Mouse (Mus musculus): ENCODE data around the gene Nacc2.

DNA sequence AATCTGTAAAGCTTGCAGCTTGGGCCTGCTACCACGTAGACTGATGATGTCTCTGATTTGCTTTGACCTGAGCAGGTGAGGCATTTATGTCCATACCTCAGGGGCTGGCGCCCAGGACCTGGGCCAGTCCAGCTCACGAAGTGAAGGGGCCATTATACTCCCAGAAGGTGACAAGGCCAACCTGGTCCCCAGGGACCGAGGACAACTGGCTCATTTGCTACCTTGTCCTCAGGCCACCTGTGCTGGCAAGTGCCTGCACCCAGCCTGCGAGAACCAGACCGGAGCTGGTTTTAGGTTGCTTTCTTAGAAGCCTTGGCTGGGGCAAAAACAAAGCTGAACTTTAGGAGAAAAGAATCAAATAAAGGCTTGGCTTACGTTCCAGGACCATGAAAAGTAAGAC, 29.1 kb downstream of the Nacc2 start:
- TF ChIP-seq CTCF (IDR thresholded peaks at IDR 0.05; ENCODE audit: extremely low read depth, insufficient read length, insufficient replicate concordance, low read depth, low read length) (no peak), POLR2A (IDR thresholded peaks at IDR 0.05; ENCODE audit: low read depth, low read length) (no peak)

Data from small intestine, adult 2 months (tissue).